Mouse (Mus musculus): ENCODE data around the gene Tada2a.

The Tada2a gene

GRCm38 (mm10) chr11:84128943-84129798 lies at the start of gene Tada2a, which contains the start of gene Acaca:
TSS of gene Tada2a (minus strand) at chr11:84129600.
TSS of gene Acaca (plus strand) at chr11:84129672.
- peak; percentile 52 for DNase-seq (ENCODE audit: low spot score)

- DNase-seq (ENCODE audit: low spot score): no peak
Measured at GRCm38 (mm10) chr11:84178571-84178970, 49.2 kb upstream of the Tada2a start.

GRCm38 (mm10) chr11:84172539-84173435 lies 43.4 kb upstream of the Tada2a start:
- no peak for DNase-seq (ENCODE audit: low spot score)

GRCm38 (mm10) chr11:84168701-84169288 lies 39.4 kb upstream of the Tada2a start:
- DNase-seq (ENCODE audit: low spot score): peak; percentile 17

DNA sequence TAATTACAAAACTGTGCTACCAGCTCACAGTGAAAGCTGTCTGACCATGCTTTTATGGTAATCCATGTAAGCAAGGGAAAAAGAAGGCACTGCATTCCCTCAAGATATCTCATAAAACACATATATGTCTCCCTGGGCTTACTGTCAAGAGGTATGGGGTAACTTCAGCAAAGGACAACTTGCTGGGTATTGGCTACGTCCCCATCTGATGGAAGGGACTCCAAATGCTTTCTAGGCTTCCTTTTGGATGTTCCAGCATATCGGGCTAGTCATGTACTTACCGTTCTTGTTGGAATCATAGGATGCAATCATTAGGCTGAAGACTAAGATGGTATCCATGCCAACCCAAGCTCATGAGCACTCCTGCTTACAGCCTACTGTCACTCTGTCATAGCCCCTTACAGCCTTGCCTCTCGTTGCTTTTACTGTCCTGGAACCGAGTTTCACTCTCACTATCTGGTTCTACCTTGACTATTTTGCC lies 37.7 kb upstream of the Tada2a start, which contains the start of gene Gm11437:
Gm11437 (minus strand) TSS at position 431 of the 481 bp plus-strand sequence.
- DNase-seq (ENCODE audit: low spot score): no peak

DNA sequence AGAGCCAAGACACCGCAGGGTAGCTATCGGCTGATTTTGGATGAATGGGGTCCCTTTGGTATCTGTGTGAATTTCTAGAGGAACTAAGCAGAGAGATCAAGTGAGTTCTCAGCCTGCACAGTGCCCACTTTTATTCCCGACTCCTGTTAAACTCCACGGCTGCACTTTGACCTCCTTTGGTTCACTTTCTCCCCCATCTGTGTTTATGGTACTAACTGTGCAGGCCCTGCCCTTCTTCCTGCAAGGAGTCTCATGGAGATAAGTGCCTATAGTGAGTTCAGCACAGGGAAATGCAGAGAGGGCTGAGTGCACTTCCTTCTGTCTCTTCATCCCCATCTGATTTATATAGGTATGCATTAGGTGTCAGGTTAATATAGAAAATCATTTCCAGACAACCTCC lies 35.2 kb upstream of the Tada2a start:
- no peak for DNase-seq (ENCODE audit: low spot score)

DNA sequence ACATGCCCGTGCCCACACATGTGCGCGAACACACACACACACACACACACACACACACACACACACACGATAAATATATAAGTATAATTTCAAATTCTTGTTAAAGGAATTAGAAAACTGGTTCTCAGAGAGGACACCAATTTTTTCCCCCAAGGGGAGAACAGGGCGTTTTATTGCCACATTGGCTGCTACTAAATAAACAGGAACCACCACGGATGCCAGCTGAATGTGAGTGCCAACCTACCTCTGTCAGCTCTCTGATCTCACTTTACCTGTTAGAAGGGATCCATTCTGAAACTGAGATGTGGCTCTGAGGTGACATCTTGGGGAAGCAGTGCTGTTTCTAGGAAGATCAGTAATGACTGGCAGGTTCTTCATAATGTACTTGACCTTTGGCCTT lies 34.7 kb upstream of the Tada2a start:
- no peak for DNase-seq (ENCODE audit: low spot score)

GRCm38 (mm10) chr11:84156535-84157262 lies 27.3 kb upstream of the Tada2a start:
- no peak for DNase-seq (ENCODE audit: low spot score)

DNA sequence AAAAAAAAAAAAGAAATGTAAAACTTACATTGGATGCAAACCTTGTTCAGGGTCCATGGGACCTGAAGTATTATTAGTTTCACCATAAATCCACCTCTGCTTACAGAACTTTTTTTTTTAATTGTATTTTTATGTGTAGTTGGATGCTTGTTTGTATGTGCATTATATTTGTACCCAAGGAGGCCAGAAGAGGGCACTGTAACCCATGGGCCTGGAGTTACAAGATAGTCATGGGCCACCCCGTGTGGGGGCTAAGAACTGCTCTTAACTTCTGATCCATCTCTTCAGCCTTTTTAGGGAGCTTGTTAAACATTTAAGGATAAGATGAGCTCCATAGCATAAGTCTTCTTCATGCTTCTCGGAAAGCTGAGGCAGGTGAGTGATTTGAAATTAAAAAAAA lies 21.5 kb upstream of the Tada2a start:
- DNase-seq (ENCODE audit: low spot score): no peak

- no peak for DNase-seq (ENCODE audit: low spot score)
Measured at GRCm38 (mm10) chr11:84146081-84146480, 16.7 kb upstream of the Tada2a start.

- no peak for DNase-seq (ENCODE audit: low spot score)
Measured at GRCm38 (mm10) chr11:84145201-84145798, 15.9 kb upstream of the Tada2a start.

GRCm38 (mm10) chr11:84141752-84142151 lies 12.4 kb upstream of the Tada2a start:
- DNase-seq (ENCODE audit: low spot score): no peak

GRCm38 (mm10) chr11:84136453-84136852 lies 7.1 kb upstream of the Tada2a start:
- no peak for DNase-seq (ENCODE audit: low spot score)

DNA sequence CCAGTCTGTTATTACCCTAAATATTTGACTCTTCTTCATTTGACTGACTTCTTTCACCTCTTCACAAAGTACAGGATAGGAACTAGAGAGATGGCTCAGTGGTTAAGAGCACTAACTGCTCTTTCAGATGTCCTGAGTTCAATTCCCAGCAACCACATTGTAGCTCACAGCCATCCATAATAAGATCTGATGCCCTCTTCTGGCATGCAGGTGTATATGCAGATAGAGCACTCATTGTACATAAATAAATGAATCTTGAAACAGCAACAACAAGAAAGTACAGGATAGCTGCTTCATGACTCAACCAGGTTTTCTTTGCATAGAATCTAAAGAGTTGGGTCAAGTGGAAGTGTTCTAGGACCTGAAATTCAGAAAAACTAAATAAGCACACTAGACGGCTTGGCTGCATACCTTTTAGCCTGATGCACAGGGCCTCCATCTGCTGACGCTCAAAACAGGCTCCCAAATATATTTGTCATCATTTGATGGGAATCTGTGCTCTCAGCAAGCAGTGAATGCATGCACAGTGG lies 5.0 kb upstream of the Tada2a start:
- DNase-seq (ENCODE audit: low spot score): no peak

GRCm38 (mm10) chr11:84129799-84130185 lies 392 bp upstream of the Tada2a start:
- DNase-seq (ENCODE audit: low spot score): no peak

GRCm38 (mm10) chr11:84127977-84128376 lies 1.4 kb downstream of the Tada2a start:
- DNase-seq (ENCODE audit: low spot score): no peak

GRCm38 (mm10) chr11:84121051-84121956 lies 8.1 kb downstream of the Tada2a start:
- DNase-seq (ENCODE audit: low spot score): no peak

- no peak for DNase-seq (ENCODE audit: low spot score)
Measured at GRCm38 (mm10) chr11:84117431-84117830, 12.0 kb downstream of the Tada2a start.

DNA sequence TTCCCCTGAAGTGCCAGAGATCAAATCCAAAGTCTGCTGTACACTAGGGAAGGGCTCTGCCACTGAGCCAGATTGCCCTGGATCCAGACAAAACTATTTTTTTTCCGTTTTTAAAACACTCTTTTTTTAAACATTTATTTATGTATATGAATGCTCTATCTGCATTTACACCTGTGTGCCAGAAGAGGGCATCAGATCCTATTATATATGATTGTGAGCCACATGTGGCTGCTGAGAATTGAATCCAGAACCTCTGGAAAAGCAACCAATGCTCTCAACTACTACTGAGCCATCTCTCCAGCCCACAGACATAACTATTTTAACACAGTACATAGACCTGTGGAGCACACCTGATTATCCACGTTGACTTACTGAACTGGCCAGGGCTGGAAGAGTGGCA lies 13.2 kb downstream of the Tada2a start:
- DNase-seq (ENCODE audit: low spot score): no peak

- no peak for DNase-seq (ENCODE audit: low spot score)
Measured at GRCm38 (mm10) chr11:84115646-84116045, 13.8 kb downstream of the Tada2a start.

Data from ovary, adult 18-20 months (tissue).